In genomic region chr14:21830876-21831767, GRCm38 (mm10) we compare ENCODE assay signal across 8 mouse cellular contexts. TPM values are rescaled to one million over a fixed set of nuclear protein-coding genes. Genes with fewer than 3 reads are reported as not detected.
DNase-seq lines count a peak whose midpoint lies in the region; ATAC-seq and TF ChIP-seq lines count a peak whose summit lies in the region.

No protein-coding gene starts in this region.

- H3K9me3 ChIP-seq in heart, embryonic 11.5 days (replicated peaks; ENCODE audit: control insufficient read depth, low read length): no peaks in the 10 kb centered on the region
- no peaks in the 10 kb centered on the region for H3K9me3 ChIP-seq in kidney, embryonic 15.5 days (replicated peaks)

- peaks cover 8% of the 10 kb centered on the region; the same call in 1 of the 2 replicates for H3K36me3 ChIP-seq in heart, embryonic 11.5 days (ENCODE audit: control insufficient read depth, insufficient read depth, low read length)
- peaks cover 31% of the 10 kb centered on the region for H3K36me3 ChIP-seq in kidney, embryonic 15.5 days

- peaks cover 32% of the 10 kb centered on the region for H3K4me1 ChIP-seq in heart, embryonic 11.5 days (ENCODE audit: control insufficient read depth, insufficient read depth, low read length)
- H3K4me1 ChIP-seq in kidney, embryonic 15.5 days: peaks cover 37% of the 10 kb centered on the region

- under 1% methylated on average over 67 of the region's 73 CpGs for WGBS in heart, embryonic 11.5 days (ENCODE audit: insufficient replicate concordance)
- WGBS in kidney, embryonic 15.5 days: under 1% methylated on average over 73 of the region's 73 CpGs

- peak; percentile 73 for TF ChIP-seq POLR2A in brain, embryonic 14.5 days (IDR thresholded peaks at IDR 0.05; ENCODE audit: borderline replicate concordance, extremely low read depth, insufficient read depth, insufficient read length, poor library complexity, severe bottlenecking)

- DNase-seq in CD4-positive helper T cell, adult 2 months (ENCODE audit: low read depth, low spot score): peak; percentile 96
- DNase-seq in brain, embryonic 14.5 days (ENCODE audit: low read depth): peak; percentile 97
- peak; percentile 97 for DNase-seq in liver
- DNase-seq in monocyte, adult 2 months (ENCODE audit: low read depth in 1 of 2, low spot score in 2 of 2): peak; percentile 91 to 98
- peak; percentile 95 to 96 for DNase-seq in spleen, postnatal 14 days (ENCODE audit: low spot score in 2 of 2)

- peak overlapping the region; percentile 98 for H3K27ac ChIP-seq in heart, embryonic 11.5 days (ENCODE audit: low read depth, low read length)
- peak overlapping the region; percentile 99 for H3K27ac ChIP-seq in kidney, embryonic 15.5 days

- peak overlapping the region; percentile 94 for H3K9ac ChIP-seq in heart, embryonic 11.5 days (ENCODE audit: low read depth, low read length)
- peak overlapping the region; percentile 86 for H3K9ac ChIP-seq in kidney, embryonic 15.5 days

- peak overlapping the region; percentile 98 for H3K4me3 ChIP-seq in heart, embryonic 11.5 days (ENCODE audit: low read depth, low read length)
- peak overlapping the region; percentile 73 for H3K4me3 ChIP-seq in kidney, embryonic 15.5 days (replicated peaks)

- TF ChIP-seq CTCF in brain, embryonic 14.5 days (IDR thresholded peaks at IDR 0.05; ENCODE audit: borderline replicate concordance, extremely low read depth, insufficient read depth, insufficient read length): no peak

- peak overlapping the region; percentile 87 for H3K4me2 ChIP-seq in heart, embryonic 11.5 days
- peak overlapping the region; percentile 77 for H3K4me2 ChIP-seq in kidney, embryonic 15.5 days

- peak; percentile 94 for ATAC-seq in erythroblast, adult 5-6 weeks (replicated peaks; ENCODE audit: low FRiP score, poor library complexity, severe bottlenecking)
- ATAC-seq in heart, embryonic 11.5 days (replicated peaks; ENCODE audit: insufficient number of reproducible peaks, low FRiP score, low TSS enrichment): peak; percentile 99
- ATAC-seq in kidney, embryonic 15.5 days (replicated peaks; ENCODE audit: low FRiP score): peak; percentile 98

- no peaks in the 10 kb centered on the region for H3K27me3 ChIP-seq in heart, embryonic 11.5 days (ENCODE audit: control insufficient read depth, insufficient read depth, low read length)
- H3K27me3 ChIP-seq in kidney, embryonic 15.5 days: no peaks in the 10 kb centered on the region

RNA-seq across cellular contexts. Expression of gene Vdac2, which starts 6.1 kb away (rescaled TPM):
- 140 and 150 TPM in 2 replicates for polyA plus RNA-seq in brain, embryonic 14.5 days (2012; rRNA removed)
- total RNA-seq in erythroblast, adult 5-6 weeks (2015; ENCODE audit: low replicate concordance): 85.7 and 89.7 TPM in 2 replicates
- total RNA-seq in erythroblast, adult 5-6 weeks (2017; ENCODE audit: low replicate concordance): 72.2 and 93.7 TPM in 2 replicates
- 434 and 456 TPM in 2 replicates for polyA plus RNA-seq in heart, embryonic 11.5 days (2014; fragmentation: Nextera tagmentation; extraction: Ambion mirVana)
- polyA plus RNA-seq in kidney, embryonic 15.5 days (2015; fragmentation: Nextera tagmentation; extraction: Ambion mirVana): 318 and 328 TPM in 2 replicates

RNA-seq across cellular contexts. Expression of gene Comtd1, which starts 17.7 kb away (rescaled TPM):
- polyA plus RNA-seq in brain, embryonic 14.5 days (2012; rRNA removed): 24.4 and 26.9 TPM in 2 replicates
- total RNA-seq in erythroblast, adult 5-6 weeks (2015; ENCODE audit: low replicate concordance): 2.5 and 9.6 TPM in 2 replicates
- total RNA-seq in erythroblast, adult 5-6 weeks (2017; ENCODE audit: low replicate concordance): 4.0 and 4.5 TPM in 2 replicates
- polyA plus RNA-seq in heart, embryonic 11.5 days (2014; fragmentation: Nextera tagmentation; extraction: Ambion mirVana): 38.6 and 44.5 TPM in 2 replicates
- 26.2 TPM in 2 replicates for polyA plus RNA-seq in kidney, embryonic 15.5 days (2015; fragmentation: Nextera tagmentation; extraction: Ambion mirVana)

Comparison
In these comparisons a context has a peak if more than half of its experiments do, and no peak if none do; other contexts are left out.
1. Peak in every context shown above with its lines: DNase-seq, ATAC-seq, H3K4me3 ChIP-seq and H3K27ac ChIP-seq.